Mouse (Mus musculus) olfactory bulb, adult 2 months (tissue): ENCODE measurements around the gene Olfr191.

ENCODE experiments used
- CTCF ChIP-seq: fragments of 200-500 bp; IDR thresholded peaks from 2 replicates; pipeline ENCODE4 v1.5.1; 2012; ENCODE audit warnings: low read depth, mild to moderate bottlenecking, low read length, moderate library complexity; ENCODE audit not compliant: insufficient read depth
- POLR2A ChIP-seq: fragments of 200-500 bp; IDR thresholded peaks from 2 replicates; pipeline ENCODE4 v1.6.1; 2012; ENCODE audit warnings: mild to moderate bottlenecking, low read depth, low read length, moderate library complexity; ENCODE audit not compliant: insufficient read depth

- TF ChIP-seq CTCF (no peak), POLR2A (no peak)
These were observed 43.8 kb downstream of the Olfr191 start for GRCm38 (mm10) chr16:59045835-59046234.
